Mouse (Mus musculus): ENCODE measurements around the gene Gm11596. TPM values are rescaled to one million over a fixed set of nuclear protein-coding genes. Genes with fewer than 3 reads are reported as not detected.

The Gm11596 gene
- total RNA-seq (2023), result not detected

DNA sequence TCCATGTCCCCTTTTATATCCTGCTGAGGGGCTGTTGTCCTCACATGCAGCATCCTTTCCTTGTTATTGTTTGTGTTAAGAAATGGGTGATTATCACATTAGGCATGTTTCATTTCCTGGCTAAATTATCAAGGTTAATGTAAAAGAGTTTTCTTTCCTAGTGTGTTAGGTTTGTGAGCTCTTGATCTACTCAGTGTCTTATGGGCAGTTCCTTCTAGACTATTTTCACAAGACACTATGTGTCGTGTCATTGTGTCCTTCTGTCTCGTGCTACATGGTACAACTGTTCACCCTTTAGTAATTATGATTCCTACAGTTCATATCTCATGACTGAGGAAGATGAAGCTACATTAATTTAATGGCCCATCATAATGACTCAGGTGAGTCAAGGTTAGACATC is at the start of gene Gm11596:
TSS of gene Gm11596 (minus strand) at position 101 of the 400 bp plus-strand sequence.

DNA sequence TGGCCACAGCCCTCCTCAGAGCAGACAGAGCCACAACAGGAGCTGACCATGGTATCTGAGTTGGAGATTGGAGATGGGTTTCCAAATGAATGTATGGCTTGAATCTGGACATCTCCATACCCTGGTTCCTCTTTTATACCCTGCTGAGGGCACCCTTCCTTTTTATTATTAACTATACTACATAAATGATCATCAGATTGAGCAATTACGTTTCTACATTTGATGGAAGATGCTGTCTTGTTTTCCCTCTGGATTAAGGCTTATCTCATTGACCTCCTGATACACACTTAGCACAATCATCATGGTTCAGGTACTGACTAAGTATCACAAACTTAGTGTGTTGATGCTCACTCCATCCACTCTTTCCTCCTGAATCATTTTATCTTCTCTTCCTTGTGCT is 44.7 kb upstream of the Gm11596 start, which contains the start of gene 2300003K06Rik:
TSS of gene 2300003K06Rik (minus strand) at position 101 of the 400 bp plus-strand sequence.

DNA sequence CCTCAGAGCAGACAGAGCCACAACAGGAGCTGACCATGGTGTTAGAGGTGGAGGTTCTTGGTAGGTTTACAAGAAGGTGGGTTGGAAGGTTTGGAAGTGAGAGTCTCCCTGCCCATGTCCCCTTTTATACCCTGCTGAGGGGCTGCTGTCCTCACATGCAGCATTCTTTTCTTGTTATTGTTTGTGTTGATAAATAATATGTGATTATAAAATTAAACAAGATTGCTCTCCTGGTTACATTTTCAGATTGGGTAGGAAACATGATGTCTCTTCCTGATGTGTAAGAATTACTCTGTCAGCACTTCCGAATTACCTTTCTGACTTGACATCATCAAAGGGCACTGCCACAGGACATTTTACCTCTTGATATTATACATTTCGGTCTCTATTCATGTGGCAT is 22.3 kb upstream of the Gm11596 start, which contains the start of gene Gm11564:
TSS of gene Gm11564 (minus strand) at position 101 of the 400 bp plus-strand sequence.

DNA sequence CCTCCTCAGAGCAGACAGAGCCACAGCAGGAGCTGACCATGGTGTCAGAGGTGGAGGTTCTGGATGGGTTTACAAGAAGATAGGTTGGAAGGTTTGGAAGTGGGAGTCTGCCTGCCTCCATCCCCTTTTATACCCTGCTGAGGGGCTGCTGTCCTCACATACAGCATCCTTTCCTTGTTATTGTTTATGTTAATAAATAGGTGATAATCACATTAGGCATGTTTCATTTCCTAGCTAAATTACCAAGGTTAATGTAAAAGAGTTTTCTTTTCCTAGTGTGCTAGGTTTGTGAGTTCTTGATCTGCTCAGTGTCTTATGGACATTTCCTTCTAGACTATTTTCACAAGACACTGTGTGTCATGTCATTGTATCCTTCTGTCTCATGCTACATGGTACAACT is 16.5 kb upstream of the Gm11596 start, which contains the start of gene Krtap4-13:
TSS of gene Krtap4-13 (minus strand) at position 101 of the 400 bp plus-strand sequence.

DNA sequence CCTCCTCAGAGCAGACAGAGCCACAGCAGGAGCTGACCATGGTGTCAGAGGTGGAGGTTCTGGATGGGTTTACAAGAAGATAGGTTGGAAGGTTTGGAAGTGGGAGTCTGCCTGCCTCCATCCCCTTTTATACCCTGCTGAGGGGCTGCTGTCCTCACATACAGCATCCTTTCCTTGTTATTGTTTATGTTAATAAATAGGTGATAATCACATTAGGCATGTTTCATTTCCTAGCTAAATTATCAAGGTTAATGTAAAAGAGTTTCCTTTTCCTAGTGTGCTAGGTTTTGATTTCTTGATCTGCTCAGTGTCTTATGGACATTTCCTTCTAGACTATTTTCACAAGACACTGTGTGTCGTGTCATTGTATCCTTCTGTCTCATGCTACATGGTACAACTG is 11.1 kb upstream of the Gm11596 start, which contains the start of gene Gm11554:
TSS of gene Gm11554 (minus strand) at position 101 of the 400 bp plus-strand sequence.

DNA sequence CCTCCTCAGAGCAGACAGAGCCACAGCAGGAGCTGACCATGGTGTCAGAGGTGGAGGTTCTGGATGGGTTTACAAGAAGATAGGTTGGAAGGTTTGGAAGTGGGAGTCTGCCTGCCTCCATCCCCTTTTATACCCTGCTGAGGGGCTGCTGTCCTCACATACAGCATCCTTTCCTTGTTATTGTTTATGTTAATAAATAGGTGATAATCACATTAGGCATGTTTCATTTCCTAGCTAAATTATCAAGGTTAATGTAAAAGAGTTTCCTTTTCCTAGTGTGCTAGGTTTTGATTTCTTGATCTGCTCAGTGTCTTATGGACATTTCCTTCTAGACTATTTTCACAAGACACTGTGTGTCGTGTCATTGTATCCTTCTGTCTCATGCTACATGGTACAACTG is 5.6 kb upstream of the Gm11596 start, which contains the start of gene Gm11569:
TSS of gene Gm11569 (minus strand) at position 101 of the 400 bp plus-strand sequence.

DNA sequence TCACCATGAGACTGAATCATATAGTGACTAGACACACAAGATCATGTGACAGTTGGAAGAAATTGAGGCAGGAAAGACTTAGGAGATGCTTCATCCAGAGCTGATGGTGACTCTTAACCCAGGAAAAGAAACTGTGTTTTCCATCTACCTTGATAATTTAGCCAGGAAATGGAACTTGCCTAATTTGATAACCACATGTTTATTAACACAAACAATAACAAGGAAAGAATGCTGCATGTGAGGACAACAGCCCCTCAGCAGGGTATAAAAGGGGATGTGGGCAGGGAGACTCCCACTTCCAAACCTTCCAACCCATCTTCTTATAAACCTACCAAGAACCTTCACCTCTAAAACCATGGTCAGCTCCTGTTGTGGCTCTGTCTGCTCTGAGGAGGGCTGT is 8.4 kb downstream of the Gm11596 start, which contains the start of gene Krtap4-9:
TSS of gene Krtap4-9 (plus strand) at position 301 of the 400 bp plus-strand sequence.

DNA sequence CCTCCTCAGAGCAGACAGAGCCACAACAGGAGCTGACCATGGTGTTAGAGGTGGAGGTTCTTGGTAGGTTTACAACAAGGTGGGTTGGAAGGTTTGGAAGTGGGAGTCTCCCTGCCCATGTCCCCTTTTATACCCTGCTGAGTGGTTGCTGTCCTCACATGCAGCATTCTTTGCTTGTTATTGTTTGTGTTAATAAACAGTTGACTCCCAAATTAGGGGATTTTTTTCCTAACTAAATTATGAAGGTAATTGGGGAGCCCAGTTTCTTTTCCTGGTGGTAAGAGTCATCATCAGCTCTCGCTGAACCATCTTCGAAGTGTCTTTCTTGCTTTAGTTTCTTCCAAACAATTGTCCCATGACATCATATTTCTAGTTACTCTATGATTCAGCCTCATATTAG is 12.7 kb downstream of the Gm11596 start, which contains the start of gene Krtap4-8:
TSS of gene Krtap4-8 (minus strand) at position 101 of the 400 bp plus-strand sequence.

DNA sequence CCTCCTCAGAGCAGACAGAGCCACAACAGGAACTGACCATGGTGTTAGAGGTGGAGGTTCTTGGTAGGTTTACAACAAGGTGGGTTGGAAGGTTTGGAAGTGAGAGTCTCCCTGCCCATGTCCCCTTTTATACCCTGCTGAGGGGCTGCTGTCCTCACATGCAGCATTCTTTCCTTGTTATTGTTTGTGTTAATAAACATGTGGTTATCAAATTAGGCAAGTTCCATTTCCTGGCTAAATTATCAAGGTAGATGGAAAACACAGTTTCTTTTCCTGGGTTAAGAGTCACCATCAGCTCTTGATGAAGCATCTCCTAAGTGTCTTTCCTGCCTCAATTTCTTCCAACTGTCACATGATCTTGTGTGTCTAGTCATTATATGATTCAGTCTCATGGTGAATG is 20.5 kb downstream of the Gm11596 start, which contains the start of gene Gm11595:
TSS of gene Gm11595 (minus strand) at position 101 of the 400 bp plus-strand sequence.

Other genes starting within 250 kb of the Gm11596 start
- not detected for gene Krtap3-3, start 242.6 kb downstream of the Gm11596 start, total RNA-seq (2023)
- gene Krtap3-2, start 236.6 kb downstream of the Gm11596 start, total RNA-seq (2023), result not detected
- gene Gm11939, start 234.0 kb downstream of the Gm11596 start, total RNA-seq (2023), result not detected
- gene Krtap3-1, start 226.8 kb downstream of the Gm11596 start, total RNA-seq (2023), result not detected
- not detected for gene Krtap1-5, start 212.5 kb downstream of the Gm11596 start, total RNA-seq (2023)
- not detected for gene Krtap1-4, start 209.8 kb downstream of the Gm11596 start, total RNA-seq (2023)
- gene Krtap1-3, start 202.1 kb downstream of the Gm11596 start, total RNA-seq (2023), result not detected
- gene Krtap9-3, start 195.4 kb downstream of the Gm11596 start, total RNA-seq (2023), result not detected
- gene Gm11938, start 190.2 kb downstream of the Gm11596 start, total RNA-seq (2023), result not detected
- gene Gm11937, start 183.3 kb downstream of the Gm11596 start, total RNA-seq (2023), result not detected
- not detected for gene Krtap2-4, start 178.6 kb downstream of the Gm11596 start, total RNA-seq (2023)
- not detected for gene Gm11562, start 173.0 kb downstream of the Gm11596 start, total RNA-seq (2023)
- gene Krtap4-1, start 165.2 kb downstream of the Gm11596 start, total RNA-seq (2023), result not detected
- not detected for gene Krtap4-2, start 158.4 kb downstream of the Gm11596 start, total RNA-seq (2023)
- not detected for gene Krtap4-7, start 149.4 kb downstream of the Gm11596 start, total RNA-seq (2023)
- not detected for gene Gm11555, start 143.2 kb downstream of the Gm11596 start, total RNA-seq (2023)
- not detected for gene Gm11563, start 134.5 kb downstream of the Gm11596 start, total RNA-seq (2023)
- gene Krtap4-6, start 127.5 kb downstream of the Gm11596 start, total RNA-seq (2023), result not detected
- not detected for gene Gm14190, start 102.7 kb downstream of the Gm11596 start, total RNA-seq (2023)
- not detected for gene Gm14180, start 59.2 kb downstream of the Gm11596 start, total RNA-seq (2023)
- gene Gm11595, start 20.6 kb downstream of the Gm11596 start, total RNA-seq (2023), result not detected
- gene Krtap4-8, start 12.8 kb downstream of the Gm11596 start, total RNA-seq (2023), result not detected
- not detected for gene Krtap4-9, start 8.3 kb downstream of the Gm11596 start, total RNA-seq (2023)
- not detected for gene Gm11569, start 5.5 kb upstream of the Gm11596 start, total RNA-seq (2023)
- not detected for gene Gm11554, start 11.0 kb upstream of the Gm11596 start, total RNA-seq (2023)
- not detected for gene Krtap4-13, start 16.4 kb upstream of the Gm11596 start, total RNA-seq (2023)
- not detected for gene Gm11564, start 22.2 kb upstream of the Gm11596 start, total RNA-seq (2023)
- not detected for gene 2300003K06Rik, start 44.6 kb upstream of the Gm11596 start, total RNA-seq (2023)
- not detected for gene Krtap4-16, start 58.1 kb upstream of the Gm11596 start, total RNA-seq (2023)
- gene Gm11568, start 64.5 kb upstream of the Gm11596 start, total RNA-seq (2023), result not detected
- not detected for gene Gm11559, start 71.0 kb upstream of the Gm11596 start, total RNA-seq (2023)
- not detected for gene Krtap9-1, start 79.9 kb upstream of the Gm11596 start, total RNA-seq (2023)
- not detected for gene Gm11567, start 85.7 kb upstream of the Gm11596 start, total RNA-seq (2023)
- not detected for gene Krtap31-1, start 114.5 kb upstream of the Gm11596 start, total RNA-seq (2023)
- gene Gm11565, start 121.3 kb upstream of the Gm11596 start, total RNA-seq (2023), result not detected
- gene Krtap31-2, start 142.8 kb upstream of the Gm11596 start, total RNA-seq (2023), result not detected
- not detected for gene Krtap9-5, start 155.0 kb upstream of the Gm11596 start, total RNA-seq (2023)
- gene Krtap29-1, start 185.6 kb upstream of the Gm11596 start, total RNA-seq (2023), result not detected
- not detected for gene Krtap16-1, start 193.1 kb upstream of the Gm11596 start, total RNA-seq (2023)
- gene Krtap17-1, start 200.5 kb upstream of the Gm11596 start, total RNA-seq (2023), result not detected
- gene Krt33a, start 222.7 kb upstream of the Gm11596 start, total RNA-seq (2023), result not detected
- not detected for gene Krt33b, start 236.4 kb upstream of the Gm11596 start, total RNA-seq (2023)
- not detected for gene Krt34, start 248.1 kb upstream of the Gm11596 start, total RNA-seq (2023)